Mouse (Mus musculus) adrenal gland, adult 8-10 months (tissue): ENCODE data around the gene Jph3. TPM values are rescaled to one million over a fixed set of nuclear protein-coding genes. Genes with fewer than 3 reads are reported as not detected.

Experiments used
- DNase-seq: peaks from one replicate; pipeline ENCODE4 v3.0.0; 2022
- total RNA-seq, 4 experiments: library from RNA; stranded (reverse); gene quantifications; 2 replicates each; pipeline ENCODE4 v1.2.4; 2022

The Jph3 gene
- total RNA-seq, 4 experiments from 2014 or later, result 3.2 to 6.1 (median 4.6) TPM

DNA sequence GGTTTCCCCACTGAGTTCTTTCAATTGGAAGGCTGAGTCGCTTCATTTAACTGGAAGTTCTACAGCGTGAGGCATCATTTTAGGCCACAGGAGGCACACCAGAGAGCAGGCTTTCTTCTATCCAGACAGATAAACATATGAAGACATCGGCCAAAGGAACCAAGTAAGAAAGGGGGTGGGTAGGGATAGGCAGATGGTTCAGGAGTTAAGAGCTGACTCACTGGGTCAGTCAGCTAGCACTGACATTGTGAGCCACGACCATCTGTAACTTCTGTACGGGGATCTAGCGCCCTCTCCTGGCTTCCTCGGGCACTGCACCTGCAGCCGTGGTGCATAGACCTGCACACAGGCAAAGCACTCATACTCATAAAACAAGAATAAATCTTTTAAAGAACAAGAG is 111.8 kb downstream of the Jph3 start:
- peak; percentile 44 for DNase-seq

DNA sequence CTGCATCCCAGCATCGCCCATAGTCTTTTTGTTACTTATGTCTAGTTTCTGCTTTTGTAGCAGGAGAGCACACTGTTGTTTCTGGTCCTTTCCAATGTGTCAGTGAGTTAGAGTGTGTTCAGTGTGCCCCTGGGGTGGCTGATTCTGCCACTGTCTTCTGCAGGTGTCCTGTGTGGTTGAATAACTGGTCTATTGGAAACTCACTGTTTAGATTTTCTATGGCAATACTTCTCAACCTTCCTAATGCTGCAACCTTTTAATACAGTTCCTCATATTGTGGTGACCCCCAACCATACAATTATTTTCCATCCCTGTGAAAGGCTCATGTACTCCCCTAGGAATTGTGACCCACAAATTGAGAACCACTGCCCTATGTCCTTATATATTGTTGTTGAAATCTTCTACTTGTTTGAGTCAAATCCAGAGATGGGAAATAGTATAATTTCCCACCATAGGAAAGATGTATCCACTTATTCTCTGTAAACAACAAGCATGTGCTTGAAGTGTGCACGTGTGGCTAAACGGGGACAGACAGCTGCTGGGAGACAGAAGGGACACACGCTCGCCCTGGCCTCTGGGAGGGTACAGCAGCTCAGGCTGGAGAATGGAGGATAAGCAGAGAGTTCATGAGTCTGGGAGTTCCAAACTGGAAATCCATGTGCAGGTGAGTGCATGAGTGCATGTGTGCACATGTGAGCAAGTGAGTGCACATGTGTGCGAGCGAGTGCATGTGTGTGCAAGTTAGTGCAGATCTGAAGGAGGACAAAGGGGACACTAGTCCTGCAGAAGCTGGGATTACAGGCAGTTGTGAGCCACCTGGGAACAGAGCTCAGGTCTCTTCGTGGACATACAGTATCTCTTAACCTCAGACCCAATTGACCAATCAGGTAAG is 112.9 kb downstream of the Jph3 start:
- no peak for DNase-seq

DNA sequence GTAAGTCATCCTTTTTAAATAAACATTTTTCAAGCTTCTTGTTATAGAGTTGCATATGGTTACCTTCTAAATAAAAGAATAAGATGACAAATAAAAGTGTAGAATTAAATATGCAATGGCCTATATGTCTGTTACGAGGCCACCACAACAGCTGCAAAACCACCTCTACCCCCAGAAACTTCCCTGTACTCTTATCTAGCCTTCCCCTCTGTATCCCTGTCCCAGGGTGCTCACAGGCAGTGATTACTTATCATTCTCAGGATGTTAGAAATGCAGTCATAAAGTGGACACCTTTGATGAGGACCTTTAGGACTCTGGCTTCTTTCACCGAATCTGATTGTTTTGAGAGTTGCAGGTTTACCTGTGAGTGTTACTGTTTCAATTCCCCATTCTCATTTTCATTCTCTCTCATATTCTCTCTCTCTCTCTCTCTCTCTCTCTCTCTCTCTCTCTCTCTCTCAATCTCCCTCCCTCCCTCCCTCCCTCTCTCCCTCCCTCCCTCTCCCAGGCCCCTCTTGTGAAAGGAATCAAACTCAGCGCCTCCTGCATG is 113.8 kb downstream of the Jph3 start:
- no peak for DNase-seq

Other genes with a start within 250 kb of the Jph3 start
- gene 1700018B08Rik, start 185.3 kb upstream of the Jph3 start, total RNA-seq, result not detected
- gene Fbxo31, start 150.8 kb upstream of the Jph3 start, total RNA-seq, result 10 to 100 TPM; 33.4 to 52.9 (median 41.8) TPM
- gene Map1lc3b, start 139.3 kb upstream of the Jph3 start, total RNA-seq, result 100 to 1,000 TPM; 167 to 214 (median 191) TPM
- gene Zcchc14, start 76.7 kb upstream of the Jph3 start, total RNA-seq, result 10 to 100 TPM; 38.8 to 62.5 (median 51.0) TPM
- 10 to 100 TPM; 22.4 to 36.8 (median 29.4) TPM for gene Klhdc4, start 99.9 kb downstream of the Jph3 start, total RNA-seq
- 10 to 100 TPM; 51.8 to 96.5 (median 70.3) TPM for gene Slc7a5, start 178.1 kb downstream of the Jph3 start, total RNA-seq
- not detected for gene Car5a, start 215.3 kb downstream of the Jph3 start, total RNA-seq
- 10 to 100 TPM; 16.5 to 40.8 (median 27.9) TPM for gene Banp, start 220.1 kb downstream of the Jph3 start, total RNA-seq